Mouse (Mus musculus): ENCODE measurements around the gene Arrdc2.

Arrdc2 gene

GRCm38 (mm10) chr8:70786291-70787050, 53.0 kb downstream of the Arrdc2 start:
- no peak for DNase-seq (ENCODE audit: low spot score)

Measured in adipocyte (in vitro differentiated cells).